Mouse (Mus musculus): Measurements from ENCODE around the gene Fgd3. TPM values are rescaled to one million over a fixed set of nuclear protein-coding genes. Genes with fewer than 3 reads are reported as not detected.
A peak's percentile ranks its signal among the peaks of the same experiment; 100 is the strongest.

Gene Fgd3
- polyA plus RNA-seq, 1 experiment from 2014 or later = 0.52 TPM

DNA sequence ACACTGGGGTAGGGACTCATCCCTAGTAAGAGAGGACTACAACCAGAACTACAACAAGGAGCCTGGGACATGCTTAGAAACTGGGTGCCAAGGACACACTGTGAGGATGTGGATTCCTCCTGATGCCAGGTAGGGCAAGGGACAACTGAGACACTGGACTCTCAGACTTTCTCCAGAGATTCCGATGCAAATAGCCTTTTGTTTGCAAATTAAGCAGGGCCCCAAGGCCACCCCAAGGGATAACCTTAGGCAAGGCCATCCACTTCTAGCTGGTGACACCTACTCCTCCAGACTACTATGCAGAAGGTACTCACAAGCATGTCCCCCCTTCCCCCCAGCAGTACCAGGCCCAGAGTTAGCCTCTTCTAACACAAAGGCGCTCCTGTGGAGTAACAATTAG is 73.5 kb downstream of the Fgd3 start:
- Histone ChIP-seq H3K27ac (replicated peaks) (no peak overlapping the region), H3K9me3 (replicated peaks) (no peaks in the 10 kb centered on the region), H3K36me3 (replicated peaks) (no peaks in the 10 kb centered on the region), H3K4me2 (no peak overlapping the region), H3K9ac (no peak overlapping the region), H3K4me1 (replicated peaks) (peaks cover 32% of the 10 kb centered on the region), H3K4me3 (replicated peaks) (no peak overlapping the region), H3K27me3 (peaks cover 43% of the 10 kb centered on the region)
- ATAC-seq (ENCODE audit: insufficient read depth) = no peak
- 78% methylated on average over 2 of the region's 2 CpGs for WGBS (ENCODE audit: insufficient replicate concordance)

DNA sequence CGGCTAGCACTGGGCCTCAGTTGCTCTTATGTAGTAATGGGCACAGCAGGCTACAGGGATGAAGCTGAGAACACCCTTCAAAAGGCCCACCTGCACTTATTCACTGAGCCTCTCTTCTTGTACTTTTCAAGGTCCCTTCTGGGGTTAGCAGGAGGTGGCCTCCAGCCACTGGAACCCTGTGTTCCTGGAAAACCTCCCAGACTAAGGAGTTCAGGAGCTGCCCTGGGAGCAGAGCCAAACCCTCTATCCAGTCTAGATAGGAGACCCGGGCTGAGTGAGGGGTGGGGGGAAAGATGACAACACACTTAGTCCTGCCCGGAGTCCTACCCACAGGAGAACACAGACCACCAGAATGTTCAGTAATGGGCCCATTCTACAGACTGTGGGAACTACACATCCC is 74.1 kb downstream of the Fgd3 start:
- Histone ChIP-seq H3K4me2 (no peak overlapping the region), H3K4me3 (replicated peaks) (no peak overlapping the region), H3K9ac (no peak overlapping the region), H3K4me1 (replicated peaks) (peaks cover 32% of the 10 kb centered on the region), H3K27me3 (peaks cover 43% of the 10 kb centered on the region), H3K36me3 (replicated peaks) (no peaks in the 10 kb centered on the region), H3K27ac (replicated peaks) (no peak overlapping the region), H3K9me3 (replicated peaks) (no peaks in the 10 kb centered on the region)
- no peak for ATAC-seq (ENCODE audit: insufficient read depth)
- 64% methylated on average over 3 of the region's 3 CpGs for WGBS (ENCODE audit: insufficient replicate concordance)

GRCm38 (mm10) chr13:49245251-49245650 is 74.9 kb downstream of the Fgd3 start:
- no peak overlapping the region for H3K9ac ChIP-seq
- no peak overlapping the region for H3K4me3 ChIP-seq (replicated peaks)
- H3K27ac ChIP-seq (replicated peaks) = no peak overlapping the region
- no peaks in the 10 kb centered on the region for H3K36me3 ChIP-seq (replicated peaks)
- 69% methylated on average over 4 of the region's 4 CpGs for WGBS (ENCODE audit: insufficient replicate concordance)
- H3K4me2 ChIP-seq = no peak overlapping the region
- no peaks in the 10 kb centered on the region for H3K9me3 ChIP-seq (replicated peaks)
- ATAC-seq (ENCODE audit: insufficient read depth) = no peak
- H3K4me1 ChIP-seq (replicated peaks) = peaks cover 32% of the 10 kb centered on the region
- H3K27me3 ChIP-seq = peaks cover 43% of the 10 kb centered on the region

GRCm38 (mm10) chr13:49243492-49243891 is 76.6 kb downstream of the Fgd3 start:
- no peak for ATAC-seq (ENCODE audit: insufficient read depth)
- Histone ChIP-seq H3K4me3 (replicated peaks) (no peak overlapping the region), H3K27me3 (peaks cover 30% of the 10 kb centered on the region), H3K4me1 (replicated peaks) (peaks cover 30% of the 10 kb centered on the region), H3K9ac (no peak overlapping the region), H3K27ac (replicated peaks) (peak overlapping the region; percentile 39), H3K4me2 (no peak overlapping the region), H3K9me3 (replicated peaks) (no peaks in the 10 kb centered on the region), H3K36me3 (replicated peaks) (no peaks in the 10 kb centered on the region)
- 31% methylated on average over 2 of the region's 2 CpGs for WGBS (ENCODE audit: insufficient replicate concordance)

- ATAC-seq (ENCODE audit: insufficient read depth) = peak; percentile 67
- H3K4me1 ChIP-seq (replicated peaks) = peaks cover 20% of the 10 kb centered on the region
- H3K36me3 ChIP-seq (replicated peaks) = no peaks in the 10 kb centered on the region
- no peaks in the 10 kb centered on the region for H3K9me3 ChIP-seq (replicated peaks)
- H3K4me3 ChIP-seq (replicated peaks) = no peak overlapping the region
- H3K27ac ChIP-seq (replicated peaks) = peak overlapping the region; percentile 73
- 18% methylated on average over 9 of the region's 9 CpGs for WGBS (ENCODE audit: insufficient replicate concordance)
- no peak overlapping the region for H3K9ac ChIP-seq
- peaks cover 20% of the 10 kb centered on the region for H3K27me3 ChIP-seq
- peak overlapping the region; percentile 30 for H3K4me2 ChIP-seq
Measured at GRCm38 (mm10) chr13:49242321-49243065, 77.6 kb downstream of the Fgd3 start.

DNA sequence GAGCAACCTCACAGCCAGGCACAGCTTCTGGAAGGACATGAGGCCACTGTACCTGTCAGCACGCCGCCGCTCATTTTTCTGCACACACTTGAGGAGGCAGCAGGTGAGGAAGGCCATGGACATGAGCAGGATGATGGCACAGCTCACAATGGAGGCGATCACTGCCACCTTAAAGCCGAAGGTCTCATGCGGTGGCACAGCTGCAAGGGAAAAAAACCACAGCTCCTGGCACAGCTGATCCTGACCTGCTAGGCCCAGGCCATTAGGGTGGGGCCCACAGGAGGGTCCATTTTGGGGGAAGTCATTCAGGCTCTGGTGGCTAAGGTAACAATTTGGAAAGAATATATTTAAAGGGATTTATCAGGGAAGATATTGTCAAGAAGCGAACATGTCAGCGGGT is 81.4 kb downstream of the Fgd3 start:
- H3K27ac ChIP-seq (replicated peaks) = no peak overlapping the region
- WGBS (ENCODE audit: insufficient replicate concordance) = 81% methylated on average over 8 of the region's 8 CpGs
- ATAC-seq (ENCODE audit: insufficient read depth) = no peak
- H3K9me3 ChIP-seq (replicated peaks) = no peaks in the 10 kb centered on the region
- peaks cover 17% of the 10 kb centered on the region for H3K4me1 ChIP-seq (replicated peaks)
- H3K27me3 ChIP-seq = no peaks in the 10 kb centered on the region
- no peak overlapping the region for H3K4me2 ChIP-seq
- H3K36me3 ChIP-seq (replicated peaks) = no peaks in the 10 kb centered on the region
- no peak overlapping the region for H3K9ac ChIP-seq
- H3K4me3 ChIP-seq (replicated peaks) = no peak overlapping the region

GRCm38 (mm10) chr13:49237617-49238016 is 82.5 kb downstream of the Fgd3 start:
- Histone ChIP-seq H3K4me1 (replicated peaks) (peaks cover 7% of the 10 kb centered on the region), H3K4me2 (no peak overlapping the region), H3K27ac (replicated peaks) (no peak overlapping the region), H3K4me3 (replicated peaks) (no peak overlapping the region), H3K9ac (no peak overlapping the region), H3K36me3 (replicated peaks) (no peaks in the 10 kb centered on the region), H3K27me3 (no peaks in the 10 kb centered on the region), H3K9me3 (replicated peaks) (no peaks in the 10 kb centered on the region)
- WGBS (ENCODE audit: insufficient replicate concordance) = 78% methylated on average over 8 of the region's 8 CpGs
- no peak for ATAC-seq (ENCODE audit: insufficient read depth)

DNA sequence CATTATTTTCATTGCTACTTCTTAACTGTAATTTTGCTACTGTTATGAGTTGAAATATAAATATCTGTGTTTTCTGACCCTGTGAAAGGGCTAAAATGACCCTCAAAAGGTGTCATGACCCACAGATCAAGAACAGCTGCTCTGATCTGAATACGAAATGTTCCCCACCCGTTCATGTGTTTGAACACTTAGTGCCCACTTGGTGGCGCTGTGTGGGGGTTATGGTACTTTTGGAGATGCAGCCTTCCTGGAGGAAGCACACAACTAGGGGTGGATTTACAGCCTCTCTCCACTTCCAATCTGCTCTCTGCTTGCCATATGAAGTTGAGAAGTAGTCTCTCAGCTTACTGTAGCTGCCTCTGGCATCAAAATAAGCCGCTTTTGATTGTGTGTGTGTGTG is 85.4 kb downstream of the Fgd3 start:
- Histone ChIP-seq H3K4me2 (no peak overlapping the region), H3K27ac (replicated peaks) (no peak overlapping the region), H3K9me3 (replicated peaks) (no peaks in the 10 kb centered on the region), H3K9ac (no peak overlapping the region), H3K4me1 (replicated peaks) (no peaks in the 10 kb centered on the region), H3K36me3 (replicated peaks) (no peaks in the 10 kb centered on the region), H3K27me3 (no peaks in the 10 kb centered on the region), H3K4me3 (replicated peaks) (no peak overlapping the region)
- ATAC-seq (ENCODE audit: insufficient read depth) = no peak
- WGBS (ENCODE audit: insufficient replicate concordance) = 81% methylated on average over 4 of the region's 4 CpGs

GRCm38 (mm10) chr13:49233792-49234572 is 86.1 kb downstream of the Fgd3 start:
- ATAC-seq (ENCODE audit: insufficient read depth) = no peak
- 77% methylated on average over 8 of the region's 8 CpGs for WGBS (ENCODE audit: insufficient replicate concordance)

DNA sequence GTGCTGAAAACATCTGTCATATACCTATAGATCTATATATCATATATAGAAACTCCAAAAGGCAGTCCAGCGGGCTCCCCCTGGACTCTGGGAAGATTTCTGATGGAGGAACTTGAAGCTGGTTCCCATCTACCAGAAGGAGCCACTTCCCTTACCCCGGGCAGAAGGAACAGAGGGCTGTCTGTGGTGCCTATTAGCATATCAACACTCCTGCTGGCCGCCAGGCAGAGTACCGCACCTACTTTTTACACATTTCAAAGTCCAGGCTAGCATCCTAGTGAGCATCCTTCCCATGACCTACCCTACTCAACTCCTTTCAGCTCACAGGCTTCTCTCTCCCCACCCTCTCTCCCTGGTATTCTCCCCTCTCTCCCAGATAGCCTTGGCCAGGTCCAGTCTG is 94.5 kb downstream of the Fgd3 start:
- H3K9ac ChIP-seq = no peak overlapping the region
- no peaks in the 10 kb centered on the region for H3K4me1 ChIP-seq (replicated peaks)
- no peak overlapping the region for H3K27ac ChIP-seq (replicated peaks)
- no peak overlapping the region for H3K4me2 ChIP-seq
- H3K9me3 ChIP-seq (replicated peaks) = no peaks in the 10 kb centered on the region
- H3K27me3 ChIP-seq = peaks cover 11% of the 10 kb centered on the region; the same call in 1 of the 2 replicates
- no peak for ATAC-seq (ENCODE audit: insufficient read depth)
- no peak overlapping the region for H3K4me3 ChIP-seq (replicated peaks)
- H3K36me3 ChIP-seq (replicated peaks) = no peaks in the 10 kb centered on the region
- WGBS (ENCODE audit: insufficient replicate concordance) = 47% methylated on average over 4 of the region's 4 CpGs

More at GRCm38 (mm10) chr13:49233792-49234572, 86.1 kb downstream of the Fgd3 start:
- H3K27ac ChIP-seq (replicated peaks) = no peak overlapping the region
- no peaks in the 10 kb centered on the region for H3K36me3 ChIP-seq (replicated peaks)
- no peak overlapping the region for H3K4me2 ChIP-seq
- H3K9ac ChIP-seq = no peak overlapping the region
- H3K4me1 ChIP-seq (replicated peaks) = no peaks in the 10 kb centered on the region
- H3K4me3 ChIP-seq (replicated peaks) = no peak overlapping the region
- no peaks in the 10 kb centered on the region for H3K27me3 ChIP-seq
- H3K9me3 ChIP-seq (replicated peaks) = no peaks in the 10 kb centered on the region

- Histone ChIP-seq H3K9ac (no peak overlapping the region), H3K4me3 (replicated peaks) (no peak overlapping the region), H3K36me3 (replicated peaks) (no peaks in the 10 kb centered on the region), H3K27ac (replicated peaks) (no peak overlapping the region), H3K4me1 (replicated peaks) (no peaks in the 10 kb centered on the region), H3K9me3 (replicated peaks) (no peaks in the 10 kb centered on the region), H3K4me2 (no peak overlapping the region), H3K27me3 (peaks cover 11% of the 10 kb centered on the region; the same call in 1 of the 2 replicates)
- 50% methylated on average over 3 of the region's 3 CpGs for WGBS (ENCODE audit: insufficient replicate concordance)
- no peak for ATAC-seq (ENCODE audit: insufficient read depth)
Measured at GRCm38 (mm10) chr13:49225159-49225558, 95.0 kb downstream of the Fgd3 start.
